8 mouse cellular contexts compared by ENCODE assay signal in the genomic region with DNA sequence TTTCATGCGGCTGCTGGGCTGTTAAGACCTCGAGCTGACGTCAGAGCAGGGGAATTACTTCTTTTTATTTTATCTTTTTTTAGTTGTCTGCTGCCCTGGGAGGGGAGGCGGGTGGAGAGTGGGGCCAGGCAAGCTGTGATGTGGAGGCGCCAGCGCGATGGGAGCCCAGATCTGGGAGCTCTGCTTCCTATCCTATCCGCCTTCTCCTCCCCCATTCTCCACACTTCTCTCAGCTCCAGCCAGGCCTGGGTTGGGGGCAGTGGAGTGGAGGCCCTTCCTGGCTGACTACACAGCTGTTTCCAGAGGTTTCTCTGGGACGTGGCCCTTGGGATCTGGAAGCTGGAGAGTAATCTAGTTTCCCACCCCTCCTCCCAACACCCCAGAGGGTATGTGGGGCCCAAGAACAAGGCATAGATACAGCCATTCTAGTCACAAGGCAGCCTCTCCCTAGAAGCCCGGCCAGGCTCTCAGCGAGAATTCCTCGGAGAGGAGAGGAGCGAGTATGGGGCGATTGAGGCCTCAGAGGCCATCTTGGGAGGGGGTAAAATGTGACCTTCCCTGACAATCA. TPM values are rescaled to one million over a fixed set of nuclear protein-coding genes. Genes with fewer than 3 reads are reported as not detected.
A peak's percentile ranks its signal among the peaks of the same experiment; 100 is the strongest.
DNase-seq lines count a peak whose midpoint lies in the region; ATAC-seq and TF ChIP-seq lines count a peak whose summit lies in the region.

No protein-coding gene starts in this region.

- H3K9me3 ChIP-seq in E14TG2a.4 (ENCODE audit: low read length): no peaks in the 10 kb centered on the region
- H3K9me3 ChIP-seq in forebrain, embryonic 13.5 days (replicated peaks): no peaks in the 10 kb centered on the region
- no peaks in the 10 kb centered on the region for H3K9me3 ChIP-seq in liver, postnatal 0 days (ENCODE audit: low read length)

- intact Hi-C loops in heart, postnatal 10 days (cut with DNase I): loop anchor here (5.0 kb wide), 2 partner anchors 36 to 246 kb away; a partner anchor contains a TSS

- peaks cover 66% of the 10 kb centered on the region for H3K4me1 ChIP-seq in E14TG2a.4 (replicated peaks; ENCODE audit: low read depth, low read length)
- H3K4me1 ChIP-seq in forebrain, embryonic 13.5 days: peaks cover 47% of the 10 kb centered on the region
- peaks cover 44% of the 10 kb centered on the region for H3K4me1 ChIP-seq in liver, postnatal 0 days (ENCODE audit: insufficient read depth)

- H3K27me3 ChIP-seq in E14TG2a.4 (ENCODE audit: insufficient read depth, low read length): peaks cover 86% of the 10 kb centered on the region
- no peaks in the 10 kb centered on the region for H3K27me3 ChIP-seq in forebrain, embryonic 13.5 days
- H3K27me3 ChIP-seq in liver, postnatal 0 days (ENCODE audit: insufficient read depth, low read length): no peaks in the 10 kb centered on the region

- H3K9ac ChIP-seq in forebrain, embryonic 13.5 days: peak overlapping the region; percentile 100
- peak overlapping the region; percentile 98 for H3K9ac ChIP-seq in liver, postnatal 0 days (replicated peaks)

- peak; percentile 48 to 59 for DNase-seq in adrenal gland, adult 18-20 months (ENCODE audit: low spot score in 2 of 2)
- peak; percentile 74 to 76 for DNase-seq in heart, postnatal 10 days
- peak; percentile 35 to 45 for DNase-seq in kidney, postnatal 36 days
- no peak for DNase-seq in liver, postnatal 0 days
- DNase-seq in ovary, adult 18-20 months (ENCODE audit: low spot score): peak; percentile 52
- no peak for DNase-seq in yolk sac, embryonic 10.5 days (ENCODE audit: low spot score)

- peak; percentile 34; the same call in 1 of the 2 replicates for ATAC-seq in forebrain, embryonic 13.5 days
- no peak for ATAC-seq in liver, postnatal 0 days

- no peak for TF ChIP-seq CTCF in E14TG2a.4 (conservative IDR thresholded peaks at IDR 0.05; ENCODE audit: low read length)
- TF ChIP-seq CTCF in liver, postnatal 0 days (IDR thresholded peaks at IDR 0.05; ENCODE audit: low read depth): no peak

- WGBS in forebrain, embryonic 13.5 days: under 1% methylated on average over 14 of the region's 14 CpGs
- 7% methylated on average over 14 of the region's 14 CpGs for WGBS in liver, postnatal 0 days (ENCODE audit: insufficient replicate concordance)

- no peaks in the 10 kb centered on the region for H3K36me3 ChIP-seq in E14TG2a.4 (ENCODE audit: insufficient read depth, low read length)
- no peaks in the 10 kb centered on the region for H3K36me3 ChIP-seq in forebrain, embryonic 13.5 days (ENCODE audit: poor library complexity, severe bottlenecking)
- H3K36me3 ChIP-seq in liver, postnatal 0 days (replicated peaks; ENCODE audit: insufficient read depth, low read length): no peaks in the 10 kb centered on the region

- no peak for TF ChIP-seq EP300 in liver, postnatal 0 days (IDR thresholded peaks at IDR 0.05; ENCODE audit: low read depth)

- H3K27ac ChIP-seq in forebrain, embryonic 13.5 days: peak overlapping the region; percentile 96
- H3K27ac ChIP-seq in liver, postnatal 0 days (ENCODE audit: low read depth): peak overlapping the region; percentile 96

- peak overlapping the region; percentile 87 for H3K4me2 ChIP-seq in forebrain, embryonic 13.5 days
- H3K4me2 ChIP-seq in liver, postnatal 0 days (ENCODE audit: low read depth, low read length): peak overlapping the region; percentile 99

- peak overlapping the region; percentile 82 for H3K4me3 ChIP-seq in E14TG2a.4 (replicated peaks; ENCODE audit: low read length)
- peak overlapping the region; percentile 98 for H3K4me3 ChIP-seq in forebrain, embryonic 13.5 days
- H3K4me3 ChIP-seq in liver, postnatal 0 days (ENCODE audit: low read depth, low read length): peak overlapping the region; percentile 87

RNA-seq across cellular contexts. Expression of a gene that starts 1.8 kb away (rescaled TPM):
- 10 to 100 TPM; 35.2 to 42.3 TPM for total RNA-seq in adrenal gland, adult 18-20 months (2021)
- polyA plus RNA-seq in forebrain, embryonic 13.5 days (2015; fragmentation: Nextera tagmentation; extraction: Ambion mirVana): 26.9 and 31.5 TPM in 2 replicates
- total RNA-seq in heart, postnatal 10 days (2021): 10 to 100 TPM; 44.6 to 45.7 TPM
- 3.8 and 4.4 TPM in 2 replicates for polyA plus RNA-seq in liver, postnatal 0 days (2015; fragmentation: Nextera tagmentation; extraction: Ambion mirVana)

Comparison
In these comparisons a context has a peak if more than half of its experiments do, and no peak if none do; other contexts are left out.
1. DNase-seq: peak in adrenal gland, adult 18-20 months (2 of 2), heart, postnatal 10 days (2 of 2), kidney, postnatal 36 days (2 of 2) and ovary, adult 18-20 months (single experiment); none in liver, postnatal 0 days (single experiment) and yolk sac, embryonic 10.5 days (single experiment).
2. Peak in every context shown above with its lines, with median percentiles within 50 percentile points of each other: H3K4me3 ChIP-seq.